Mouse (Mus musculus): Measurements from ENCODE around the gene Daam2. TPM values are rescaled to one million over a fixed set of nuclear protein-coding genes. Genes with fewer than 3 reads are reported as not detected.

Gene Daam2
- total and polyA plus RNA-seq, 2 experiments from 2014 or later: 2.2 to 12.9 TPM

DNA sequence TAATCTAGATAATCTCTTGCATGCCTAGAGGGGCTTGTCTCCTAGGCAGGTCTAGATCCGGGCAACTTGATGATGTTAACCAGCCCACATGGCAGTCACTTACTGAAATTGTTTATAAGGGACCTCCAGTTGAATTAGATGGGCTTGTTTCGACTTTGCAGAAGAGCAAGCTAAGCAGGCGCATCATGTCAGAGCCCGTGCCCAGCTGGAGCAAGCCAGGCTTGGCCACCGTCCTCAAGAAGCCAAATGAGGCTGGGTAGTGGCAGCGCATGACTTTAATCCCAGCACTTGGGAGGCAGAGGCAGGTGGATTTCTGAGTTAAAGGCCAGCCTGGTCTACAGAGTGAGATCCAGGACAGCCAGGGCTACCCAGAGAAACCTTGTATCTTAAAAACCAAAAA, 133.0 kb downstream of the Daam2 start:
- H3K27me3 ChIP-seq (ENCODE audit: insufficient read depth, low read length): no peaks in the 10 kb centered on the region

DNA sequence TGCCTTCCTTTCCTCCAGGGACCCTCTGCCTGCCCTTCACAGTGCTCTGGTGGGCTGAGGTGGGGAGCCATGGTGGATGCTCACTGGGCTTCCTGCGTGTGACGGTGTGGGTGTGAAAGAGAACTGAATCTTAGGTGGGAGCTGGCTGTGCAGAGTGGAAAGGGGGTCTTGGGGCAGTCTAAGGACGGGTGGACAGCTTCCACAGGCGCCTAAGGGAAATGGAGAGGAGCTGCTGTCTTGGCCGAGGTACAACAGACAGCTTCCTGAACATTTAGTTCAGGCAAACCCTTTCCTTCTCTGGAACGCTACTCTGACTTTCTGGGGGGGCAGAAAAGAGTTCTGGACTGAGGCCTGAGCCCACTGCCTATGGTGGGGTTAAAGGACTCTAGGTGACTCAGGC, 134.0 kb downstream of the Daam2 start:
- TF ChIP-seq CTCF (IDR thresholded peaks at IDR 0.05; ENCODE audit: low read depth): no peak
- WGBS: 82% methylated on average over 6 of the region's 6 CpGs
- Histone ChIP-seq H3K9me3 (ENCODE audit: low read length) (no peaks in the 10 kb centered on the region), H3K36me3 (ENCODE audit: insufficient read depth, low read length) (peaks cover 9% of the 10 kb centered on the region; the same call in 1 of the 2 replicates), H3K27ac (no peak overlapping the region), H3K9ac (replicated peaks; ENCODE audit: low read length) (no peak overlapping the region), H3K4me1 (ENCODE audit: insufficient read depth, low read length) (no peaks in the 10 kb centered on the region), H3K4me3 (ENCODE audit: low read length) (no peak overlapping the region), H3K4me2 (ENCODE audit: low read depth, low read length) (no peak overlapping the region), H3K27me3 (ENCODE audit: insufficient read depth, low read length) (no peaks in the 10 kb centered on the region)
- no peak for ATAC-seq
- DNase-seq (ENCODE audit: low spot score): no peak

More for the DNA sequence above, 133.0 kb downstream of the Daam2 start:
- H3K4me1 ChIP-seq (ENCODE audit: insufficient read depth, low read length): no peaks in the 10 kb centered on the region
- H3K4me3 ChIP-seq (ENCODE audit: low read length): no peak overlapping the region
- no peak for TF ChIP-seq CTCF (IDR thresholded peaks at IDR 0.05; ENCODE audit: low read depth)
- peaks cover 14% of the 10 kb centered on the region; the same call in 1 of the 2 replicates for H3K36me3 ChIP-seq (ENCODE audit: insufficient read depth, low read length)
- no peak overlapping the region for H3K27ac ChIP-seq
- WGBS: 90% methylated on average over 6 of the region's 6 CpGs
- DNase-seq (ENCODE audit: low spot score) (no peak), ATAC-seq (no peak)
- no peak overlapping the region for H3K9ac ChIP-seq (replicated peaks; ENCODE audit: low read length)
- no peak overlapping the region for H3K4me2 ChIP-seq (ENCODE audit: low read depth, low read length)
- H3K9me3 ChIP-seq (ENCODE audit: low read length): no peaks in the 10 kb centered on the region

DNA sequence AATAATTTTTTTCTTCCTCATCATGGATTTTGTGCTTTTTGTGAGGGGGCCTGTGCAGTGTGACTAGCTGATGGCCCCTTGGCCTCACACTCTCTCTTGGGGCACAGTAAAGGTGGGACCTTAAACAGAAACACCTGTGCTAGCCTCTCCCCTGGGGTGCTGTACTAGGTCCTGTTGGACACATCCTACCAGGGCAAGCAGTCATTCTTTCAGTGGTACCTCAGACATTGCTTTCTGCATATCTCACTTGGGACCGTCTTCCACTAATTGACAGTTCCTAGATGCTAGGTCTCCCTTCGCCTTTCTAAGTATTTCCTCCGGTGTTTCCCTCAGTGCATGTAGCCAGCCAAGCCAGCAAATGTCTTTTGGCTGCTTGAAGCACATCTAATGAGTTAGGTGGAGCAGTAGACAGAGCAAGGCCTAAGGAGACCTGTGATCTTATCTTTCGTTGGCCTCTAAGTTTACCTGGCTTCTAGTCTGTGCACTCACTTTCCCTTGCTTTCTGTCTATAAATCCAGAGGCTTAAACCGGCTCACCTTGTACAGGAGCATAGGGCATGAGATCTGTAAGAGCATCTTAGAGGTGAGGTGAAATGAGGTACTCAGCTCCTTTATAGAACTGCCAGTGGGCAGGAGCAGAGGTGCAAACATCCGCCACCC, 134.5 kb downstream of the Daam2 start:
- H3K4me3 ChIP-seq (ENCODE audit: low read length): no peak overlapping the region

DNA sequence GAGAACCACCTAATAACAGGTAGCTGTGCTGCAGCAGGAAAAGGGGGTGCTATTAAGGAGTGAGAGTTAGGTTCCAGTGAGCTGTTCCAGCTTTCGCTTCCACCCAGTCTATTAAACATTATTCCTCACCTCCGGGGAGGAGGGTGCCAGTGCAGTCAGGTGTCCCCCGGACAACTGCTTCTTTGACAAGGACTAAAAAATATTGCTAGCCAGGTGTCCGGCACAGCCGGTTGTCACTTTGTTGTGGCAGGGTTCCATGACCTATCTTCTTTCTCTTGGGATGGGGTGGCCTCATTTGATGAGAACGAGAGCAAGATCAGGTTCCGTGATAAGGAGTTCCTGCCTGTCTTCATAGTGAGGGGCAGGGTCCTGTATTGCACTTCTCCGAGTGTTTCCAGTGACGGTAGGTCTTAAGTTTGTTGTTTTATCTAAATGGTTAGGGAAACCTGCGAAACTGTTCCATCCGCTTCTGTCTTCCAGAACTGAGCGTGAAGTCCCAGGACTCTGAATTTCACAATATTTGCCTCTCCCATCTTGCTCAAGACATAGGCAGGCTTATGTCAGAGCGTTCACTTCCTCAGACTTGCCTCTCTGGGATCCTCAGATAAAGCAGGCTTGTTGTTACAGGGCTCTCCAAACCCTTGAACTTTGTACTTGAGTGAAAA, 135.3 kb downstream of the Daam2 start:
- ATAC-seq (no peak), DNase-seq (ENCODE audit: low spot score) (no peak)
- Histone ChIP-seq H3K36me3 (ENCODE audit: insufficient read depth, low read length) (no peaks in the 10 kb centered on the region), H3K4me2 (ENCODE audit: low read depth, low read length) (peak overlapping the region; percentile 95), H3K4me3 (ENCODE audit: low read length) (peak overlapping the region; percentile 71), H3K4me1 (ENCODE audit: insufficient read depth, low read length) (no peaks in the 10 kb centered on the region), H3K27ac (peak overlapping the region; percentile 61; the same call in 1 of the 2 replicates), H3K9ac (replicated peaks; ENCODE audit: low read length) (peak overlapping the region; percentile 84), H3K27me3 (ENCODE audit: insufficient read depth, low read length) (no peaks in the 10 kb centered on the region), H3K9me3 (ENCODE audit: low read length) (no peaks in the 10 kb centered on the region)
- TF ChIP-seq CTCF (IDR thresholded peaks at IDR 0.05; ENCODE audit: low read depth): no peak
- 56% methylated on average over 13 of the region's 13 CpGs for WGBS

More for the DNA sequence above, 134.5 kb downstream of the Daam2 start:
- no peaks in the 10 kb centered on the region for H3K27me3 ChIP-seq (ENCODE audit: insufficient read depth, low read length)
- H3K27ac ChIP-seq: no peak overlapping the region
- H3K4me1 ChIP-seq (ENCODE audit: insufficient read depth, low read length): no peaks in the 10 kb centered on the region
- peak overlapping the region; percentile 95 for H3K4me2 ChIP-seq (ENCODE audit: low read depth, low read length)
- peaks cover 4% of the 10 kb centered on the region; the same call in 1 of the 2 replicates for H3K36me3 ChIP-seq (ENCODE audit: insufficient read depth, low read length)
- no peaks in the 10 kb centered on the region for H3K9me3 ChIP-seq (ENCODE audit: low read length)
- no peak for ATAC-seq
- H3K9ac ChIP-seq (replicated peaks; ENCODE audit: low read length): no peak overlapping the region
- WGBS: 94% methylated on average over 6 of the region's 6 CpGs
- no peak for DNase-seq (ENCODE audit: low spot score)
- no peak for TF ChIP-seq CTCF (IDR thresholded peaks at IDR 0.05; ENCODE audit: low read depth)

DNA sequence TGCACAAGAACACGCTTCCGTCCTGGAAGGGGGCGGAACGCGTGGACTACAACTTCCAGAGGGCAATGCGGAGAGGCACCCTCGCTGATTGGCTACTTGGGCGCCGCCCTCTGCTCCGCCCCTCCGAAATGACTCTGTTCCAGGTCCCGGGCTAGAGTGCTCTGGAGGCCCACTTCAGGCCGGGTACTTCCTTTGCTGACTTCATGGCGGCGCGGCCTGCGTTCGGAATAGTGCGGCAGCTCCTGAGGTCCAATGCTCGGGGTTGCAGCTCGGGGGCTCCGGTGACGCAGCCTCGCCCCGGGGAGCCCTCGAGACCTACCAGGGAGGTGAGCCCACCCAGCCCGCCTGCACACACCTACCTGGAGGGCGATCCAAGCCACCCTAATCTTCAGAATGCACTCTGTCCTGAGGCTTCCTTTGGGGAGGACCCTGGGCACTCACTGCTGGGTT, 135.9 kb downstream of the Daam2 start, which contains the start of gene Mocs1:
Gene Mocs1 (plus strand): TSS at position 124 of the 450 bp plus-strand sequence.
- H3K4me2 ChIP-seq (ENCODE audit: low read depth, low read length): peak within 1 kb of the TSS; percentile 95
- peak within 1 kb of the TSS; percentile 61; the same call in 1 of the 2 replicates for H3K27ac ChIP-seq
- no peak for TF ChIP-seq CTCF (IDR thresholded peaks at IDR 0.05; ENCODE audit: low read depth)
- H3K4me1 ChIP-seq (ENCODE audit: insufficient read depth, low read length): no peaks in the 10 kb centered on the region
- H3K27me3 ChIP-seq (ENCODE audit: insufficient read depth, low read length): no peaks in the 10 kb centered on the region
- H3K4me3 ChIP-seq (ENCODE audit: low read length): peak within 1 kb of the TSS; percentile 71
- H3K9me3 ChIP-seq (ENCODE audit: low read length): no peaks in the 10 kb centered on the region
- WGBS: under 1% methylated on average over 28 of the region's 28 CpGs
- H3K9ac ChIP-seq (replicated peaks; ENCODE audit: low read length): peak within 1 kb of the TSS; percentile 84
- ATAC-seq (peak; percentile 98), DNase-seq (ENCODE audit: low spot score) (peak; percentile 96)
- no peaks in the 10 kb centered on the region for H3K36me3 ChIP-seq (ENCODE audit: insufficient read depth, low read length)

DNA sequence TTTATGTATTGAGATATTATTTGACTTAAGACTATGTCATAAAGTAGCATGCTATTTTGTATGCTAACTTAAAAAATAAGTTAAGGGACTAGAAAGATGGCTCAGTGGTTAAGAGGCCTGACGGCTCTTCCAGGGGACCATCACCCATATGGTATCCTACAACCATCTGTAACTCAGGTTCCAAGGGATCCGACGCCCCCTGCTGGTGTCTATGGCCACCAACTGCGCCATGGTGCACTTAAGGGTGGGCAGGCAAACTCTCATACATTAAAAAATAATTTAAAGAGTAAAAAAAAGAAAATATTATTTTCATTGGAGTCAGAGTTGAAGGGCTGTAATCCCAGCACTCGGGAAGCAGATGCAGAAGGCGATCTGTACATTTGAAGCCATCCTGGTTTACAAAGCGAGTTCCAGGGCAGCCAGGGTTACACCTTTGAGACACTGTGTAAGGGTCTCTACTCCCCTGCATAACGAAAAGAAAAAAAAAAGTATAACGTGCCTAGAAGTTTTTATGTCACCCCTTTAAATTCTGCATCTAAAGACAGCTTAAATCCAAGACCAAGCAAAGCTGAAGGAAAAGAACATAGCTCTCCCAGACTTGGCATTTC, 136.4 kb downstream of the Daam2 start:
- Histone ChIP-seq H3K9ac (replicated peaks; ENCODE audit: low read length) (no peak overlapping the region), H3K4me1 (ENCODE audit: insufficient read depth, low read length) (no peaks in the 10 kb centered on the region), H3K27me3 (ENCODE audit: insufficient read depth, low read length) (no peaks in the 10 kb centered on the region), H3K27ac (no peak overlapping the region), H3K36me3 (ENCODE audit: insufficient read depth, low read length) (no peaks in the 10 kb centered on the region), H3K9me3 (ENCODE audit: low read length) (no peaks in the 10 kb centered on the region), H3K4me2 (ENCODE audit: low read depth, low read length) (peak overlapping the region; percentile 95), H3K4me3 (ENCODE audit: low read length) (peak overlapping the region; percentile 71)
- 19% methylated on average over 9 of the region's 9 CpGs for WGBS
- ATAC-seq (peak; percentile 22; the same call in 1 of the 2 replicates), DNase-seq (ENCODE audit: low spot score) (no peak)
- TF ChIP-seq CTCF (IDR thresholded peaks at IDR 0.05; ENCODE audit: low read depth): peak; percentile 39; the same call in 1 of the 2 replicates

Measured in hindbrain, postnatal 0 days (tissue).